Mouse (Mus musculus): Measurements from ENCODE around the gene Msh5.

Msh5 gene

GRCm38 (mm10) chr17:35046681-35047455 is at the start of gene Msh5:
Gene Msh5, minus strand, starts transcription at chr17:35046745.
- peak; percentile 91 for DNase-seq (ENCODE audit: low spot score)

- no peak for DNase-seq (ENCODE audit: low spot score)
These were observed 48.2 kb upstream of the Msh5 start for GRCm38 (mm10) chr17:35094475-35095365.

GRCm38 (mm10) chr17:35092403-35093198 is 46.1 kb upstream of the Msh5 start:
- no peak for DNase-seq (ENCODE audit: low spot score)

DNA sequence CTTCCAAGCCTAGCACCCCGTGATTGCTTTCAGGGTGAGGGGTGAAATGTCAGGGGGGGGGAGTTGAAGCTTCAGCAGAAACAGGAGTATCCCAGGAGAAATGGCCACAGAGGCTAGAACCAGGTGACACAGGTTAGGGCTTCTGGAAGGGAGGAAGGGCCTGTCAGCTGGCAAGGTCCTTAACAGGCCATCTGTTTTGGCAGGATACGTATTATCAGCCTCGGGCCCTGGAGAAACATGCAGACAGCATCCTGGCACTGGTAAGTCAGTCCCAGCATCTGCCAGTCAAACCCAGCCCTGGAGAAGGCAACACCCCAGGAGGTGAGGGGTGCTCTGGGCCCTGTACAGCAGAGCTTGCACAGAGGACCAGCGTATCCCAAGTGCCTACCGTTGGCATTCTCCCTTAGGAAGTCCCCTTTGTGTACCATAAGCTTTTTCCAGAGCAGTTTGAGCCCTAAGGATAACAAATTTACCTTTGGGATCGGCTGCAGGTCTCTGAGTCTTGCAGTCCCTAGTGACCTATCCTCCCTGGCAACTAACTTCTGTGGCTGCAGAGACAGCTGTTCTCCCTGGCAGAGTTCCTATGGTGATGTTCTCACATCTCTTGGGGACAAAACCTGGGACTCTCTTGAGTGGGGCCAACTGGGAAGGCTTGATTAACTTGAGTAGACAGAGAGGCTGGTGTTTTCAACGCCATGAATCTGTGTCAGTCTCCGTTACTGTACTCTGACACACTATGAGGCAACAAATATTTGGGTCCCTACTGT is 43.8 kb upstream of the Msh5 start:
- DNase-seq (ENCODE audit: low spot score), result peak; percentile 61

DNA sequence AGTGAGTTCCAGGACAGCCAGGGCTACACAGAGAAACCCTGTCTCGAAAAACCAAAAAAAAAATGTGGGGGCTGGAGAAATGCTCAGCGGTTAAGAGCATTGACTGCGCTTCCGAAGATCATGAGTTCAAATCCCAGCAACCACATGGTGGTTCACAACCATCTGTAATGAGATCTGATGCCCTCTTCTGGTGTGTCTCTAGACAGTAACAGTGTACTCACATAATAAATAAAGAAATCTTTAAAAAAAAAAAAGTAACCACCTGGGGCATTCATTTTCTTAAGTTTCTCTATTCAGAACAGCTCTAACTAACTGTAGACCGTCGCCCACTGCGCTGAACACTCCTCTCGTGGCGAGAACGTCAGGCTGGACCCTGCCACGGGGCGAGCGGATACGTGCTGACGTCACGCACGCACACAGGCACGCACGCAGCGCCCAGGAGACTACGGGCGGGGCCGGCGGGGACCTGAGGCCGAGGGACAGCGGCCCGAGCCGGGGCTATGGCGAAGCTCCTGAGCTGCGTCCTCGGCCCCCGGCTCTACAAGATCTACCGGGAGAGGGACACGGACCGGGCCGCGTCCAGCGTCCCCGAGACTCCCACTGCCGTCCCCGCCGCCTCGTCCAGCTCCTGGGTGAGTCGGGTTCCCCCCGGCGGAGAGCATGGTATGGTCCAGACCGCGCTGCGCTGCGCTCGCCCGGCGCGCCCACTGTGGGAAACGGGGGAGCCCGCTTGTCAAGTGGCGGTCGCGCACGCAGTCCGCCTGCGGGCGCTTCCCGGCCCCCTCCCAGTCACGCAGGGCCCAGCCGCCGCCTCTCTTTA is 42.5 kb upstream of the Msh5 start, which contains the start of gene Abhd16a:
Gene Abhd16a (plus strand): TSS at position 439 of the 820 bp plus-strand sequence.
- peak; percentile 93 for DNase-seq (ENCODE audit: low spot score)

GRCm38 (mm10) chr17:35088151-35088550 is 41.6 kb upstream of the Msh5 start:
- no peak for DNase-seq (ENCODE audit: low spot score)

- DNase-seq (ENCODE audit: low spot score), result no peak
These were observed 38.8 kb upstream of the Msh5 start, which contains the start of gene Ly6g6f for GRCm38 (mm10) chr17:35085208-35085865. Gene Ly6g6f, minus strand, starts transcription at chr17:35085610.

DNA sequence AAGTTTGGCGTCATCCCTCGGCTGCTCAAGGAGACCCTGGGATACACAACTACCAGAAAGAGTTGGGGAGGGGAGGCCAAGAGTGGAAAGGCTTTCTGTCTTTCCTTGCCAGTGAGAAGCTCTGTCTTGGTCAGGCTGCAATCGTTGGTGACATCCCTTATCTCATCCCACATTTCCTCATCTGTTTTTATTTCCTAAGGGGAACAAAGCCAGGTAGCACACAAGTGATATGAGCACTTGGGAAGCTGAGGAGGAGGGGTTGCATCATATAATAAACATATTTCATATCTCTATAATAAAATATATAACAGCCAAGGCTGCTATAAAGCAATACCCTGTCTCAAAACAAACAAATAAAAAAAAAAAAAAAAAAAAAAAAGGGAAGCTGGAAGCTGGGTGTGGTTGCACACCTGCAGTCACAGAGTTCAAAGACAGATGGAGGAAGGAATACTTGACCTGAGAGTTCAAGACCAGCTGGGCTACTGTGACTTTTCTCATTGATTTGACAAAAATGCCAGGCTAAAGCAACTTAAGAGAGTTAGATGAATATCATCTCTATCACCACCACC is 37.5 kb upstream of the Msh5 start:
- DNase-seq (ENCODE audit: low spot score), result no peak

DNA sequence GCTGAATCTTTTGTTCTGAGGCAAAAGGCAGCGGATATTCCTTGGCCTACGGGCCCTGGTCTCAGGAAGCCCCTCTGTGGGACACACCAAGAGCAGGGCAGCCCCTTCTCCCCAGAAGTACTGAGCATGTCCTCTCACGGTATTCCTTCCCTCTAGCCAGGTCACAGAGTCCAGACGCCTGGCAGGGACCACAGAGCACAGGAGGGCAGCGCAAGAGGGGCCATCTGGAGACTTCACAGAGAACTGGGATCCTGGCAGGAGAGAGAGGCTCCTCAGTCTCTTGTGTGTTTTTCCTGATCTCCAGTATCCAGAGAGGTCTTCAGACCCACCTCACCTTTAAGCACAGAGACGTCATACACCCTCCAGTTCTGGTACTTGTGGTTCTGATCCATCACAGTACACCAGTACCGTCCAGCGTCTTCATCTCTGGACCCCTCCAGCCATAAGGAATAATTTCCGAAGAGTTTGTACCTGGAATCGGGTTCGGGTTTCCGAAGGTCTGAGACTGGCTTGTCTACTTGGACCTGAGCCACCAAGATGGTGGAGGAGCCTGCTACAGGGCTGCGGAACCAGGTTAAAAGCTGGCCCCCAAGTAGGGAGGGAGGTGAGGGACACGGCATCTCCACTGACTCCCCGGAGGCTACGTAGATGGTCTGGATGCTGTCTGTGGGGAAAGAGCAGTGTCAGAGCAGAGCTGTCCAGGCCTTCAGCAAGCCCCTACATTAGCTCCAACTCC is 36.5 kb upstream of the Msh5 start:
- no peak for DNase-seq (ENCODE audit: low spot score)

- DNase-seq (ENCODE audit: low spot score), result no peak
These were observed 34.2 kb upstream of the Msh5 start for GRCm38 (mm10) chr17:35080710-35081109.

GRCm38 (mm10) chr17:35080248-35080647 is 33.7 kb upstream of the Msh5 start:
- no peak for DNase-seq (ENCODE audit: low spot score)

GRCm38 (mm10) chr17:35079778-35080177 is 33.2 kb upstream of the Msh5 start:
- DNase-seq (ENCODE audit: low spot score), result peak; percentile 50

DNA sequence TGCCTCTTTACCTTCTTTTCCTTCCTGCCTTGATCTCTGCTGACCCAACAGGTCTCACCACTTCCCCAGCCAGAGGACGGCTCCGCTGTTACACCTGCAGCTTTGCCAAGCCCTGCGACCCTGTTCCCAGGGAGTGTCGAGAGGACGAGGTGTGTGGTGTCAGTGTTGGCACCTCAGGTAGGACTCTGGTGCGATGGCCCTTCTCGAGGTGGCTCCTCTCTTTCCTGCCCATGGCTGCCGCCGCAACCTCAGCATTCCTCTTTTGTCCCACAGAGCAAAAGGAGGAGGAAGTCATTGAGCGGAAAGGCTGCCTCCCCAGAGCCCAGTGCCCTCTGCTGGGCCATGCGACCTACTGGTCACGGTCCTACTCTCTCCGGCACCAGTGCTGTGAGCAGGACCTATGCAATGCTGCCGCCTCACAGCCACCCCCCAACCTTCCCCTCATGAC is 31.3 kb upstream of the Msh5 start, which contains the start of gene Ly6g6d:
Gene Ly6g6d (minus strand): TSS at position 280 of the 448 bp plus-strand sequence.
- DNase-seq (ENCODE audit: low spot score), result no peak

- DNase-seq (ENCODE audit: low spot score), result no peak
These were observed 30.7 kb upstream of the Msh5 start for GRCm38 (mm10) chr17:35077285-35077684.

DNA sequence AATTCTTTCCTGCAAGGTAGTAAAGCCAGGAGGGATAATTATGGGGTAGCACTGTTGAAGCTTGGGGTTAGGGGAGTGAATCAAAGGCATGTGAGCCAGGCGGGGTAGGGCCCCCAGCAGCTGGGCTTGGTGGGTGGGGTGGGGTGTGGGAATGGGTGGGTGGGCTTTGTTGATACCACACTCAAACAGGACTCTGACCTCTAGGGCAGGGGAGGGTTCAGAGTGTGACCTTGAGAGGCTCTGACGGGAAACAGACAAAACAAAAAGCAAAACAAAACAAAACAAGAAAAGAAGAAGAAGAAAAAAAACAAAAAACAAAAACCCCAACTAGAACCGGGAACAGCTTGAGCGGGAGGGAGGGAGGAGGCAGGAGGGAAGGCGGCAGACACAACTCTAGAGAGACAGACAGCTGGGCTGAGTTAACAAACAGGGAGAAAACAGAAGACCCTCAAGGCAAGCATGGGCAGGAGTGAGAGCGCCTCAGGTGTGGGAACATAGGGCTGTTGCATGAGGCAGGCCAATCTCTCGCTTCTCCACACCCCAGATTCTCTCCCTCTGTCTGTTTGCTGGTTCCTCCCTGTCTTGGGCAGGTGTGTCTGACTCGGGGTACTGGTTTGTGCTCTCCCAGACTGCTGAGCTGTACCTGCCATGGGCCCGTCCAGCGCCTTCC is 30.1 kb upstream of the Msh5 start, which contains the start of gene Ly6g6e:
Gene Ly6g6e (plus strand): TSS at position 396 of the 670 bp plus-strand sequence.
- no peak for DNase-seq (ENCODE audit: low spot score)

GRCm38 (mm10) chr17:35074097-35074496 is 27.6 kb upstream of the Msh5 start:
- DNase-seq (ENCODE audit: low spot score), result no peak

DNA sequence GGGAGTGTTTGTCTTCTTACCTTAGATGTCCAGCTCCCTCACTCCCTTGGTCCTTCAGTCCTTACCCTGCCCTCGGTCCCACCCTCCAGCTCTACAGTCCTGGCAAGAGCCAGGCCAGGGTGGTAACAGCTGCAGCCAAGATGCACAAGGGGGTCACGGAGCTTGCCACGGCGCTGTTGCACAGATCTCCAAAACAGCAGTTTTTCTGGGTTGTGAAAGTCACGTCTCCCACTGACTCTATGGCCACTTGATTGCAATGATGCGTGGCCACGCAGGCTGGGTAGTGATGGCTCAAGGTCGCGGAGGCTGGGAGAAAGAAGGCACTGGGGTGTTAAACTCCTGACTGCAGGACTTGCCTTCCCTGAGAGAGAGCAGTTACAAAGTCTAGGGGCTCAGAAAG is 24.9 kb upstream of the Msh5 start:
- no peak for DNase-seq (ENCODE audit: low spot score)
